Comparison of ENCODE assay signal across 10 mouse cellular contexts in genomic region chr7:121391984-121392739, GRCm38 (mm10). TPM values are rescaled to one million over a fixed set of nuclear protein-coding genes. Genes with fewer than 3 reads are reported as not detected.
DNase-seq lines count a peak whose midpoint lies in the region; ATAC-seq lines count a peak whose summit lies in the region.
"Had no signal": no experiment of that assay in that cellular context is flagged by ENCODE, and none has a peak within 500 bp of the region (broad histone marks: within the 10 kb centered on the region; RNA-seq: fewer than 3 reads in every experiment).

No protein-coding gene starts in this region.

- no peaks in the 10 kb centered on the region for H3K9me3 ChIP-seq in heart, embryonic 13.5 days
- no peaks in the 10 kb centered on the region for H3K9me3 ChIP-seq in forebrain, embryonic 15.5 days
- H3K9me3 ChIP-seq in neural tube, embryonic 14.5 days (ENCODE audit: control insufficient read depth, low read length) = no peaks in the 10 kb centered on the region

- H3K27ac ChIP-seq in heart, embryonic 13.5 days (replicated peaks) = no peak overlapping the region
- H3K27ac ChIP-seq in forebrain, embryonic 15.5 days (replicated peaks) = no peak overlapping the region
- no peak overlapping the region for H3K27ac ChIP-seq in neural tube, embryonic 14.5 days (ENCODE audit: low read depth, low read length)

- no peaks in the 10 kb centered on the region for H3K36me3 ChIP-seq in heart, embryonic 13.5 days
- no peaks in the 10 kb centered on the region for H3K36me3 ChIP-seq in forebrain, embryonic 15.5 days
- H3K36me3 ChIP-seq in neural tube, embryonic 14.5 days (ENCODE audit: control insufficient read depth, insufficient read depth, low read length) = no peaks in the 10 kb centered on the region

- peaks cover 78% of the 10 kb centered on the region for H3K27me3 ChIP-seq in heart, embryonic 13.5 days (replicated peaks)
- peaks cover 46% of the 10 kb centered on the region for H3K27me3 ChIP-seq in forebrain, embryonic 15.5 days
- H3K27me3 ChIP-seq in neural tube, embryonic 14.5 days (ENCODE audit: control insufficient read depth, insufficient read depth, low read length) = peaks cover 26% of the 10 kb centered on the region

- no peak overlapping the region for H3K9ac ChIP-seq in heart, embryonic 13.5 days
- peak overlapping the region; percentile 31 for H3K9ac ChIP-seq in forebrain, embryonic 15.5 days (replicated peaks)
- H3K9ac ChIP-seq in neural tube, embryonic 14.5 days (replicated peaks; ENCODE audit: low read depth, low read length) = peak overlapping the region; percentile 54

- H3K4me1 ChIP-seq in heart, embryonic 13.5 days = peaks cover 9% of the 10 kb centered on the region; the same call in 1 of the 2 replicates
- peaks cover 15% of the 10 kb centered on the region for H3K4me1 ChIP-seq in forebrain, embryonic 15.5 days
- H3K4me1 ChIP-seq in neural tube, embryonic 14.5 days (ENCODE audit: control insufficient read depth, insufficient read depth, low read length) = peaks cover 6% of the 10 kb centered on the region

- DNase-seq in heart, adult 9 months (ENCODE audit: low spot score in 2 of 2) = no peak
- DNase-seq in R1 (ENCODE audit: low read depth, low spot score) = peak; percentile 30
- peak; percentile 56 to 75 for DNase-seq in left cerebral cortex, postnatal 10 days (ENCODE audit: extremely low spot score in 1 of 2, low spot score in 2 of 2)
- no peak for DNase-seq in lung, adult 18-20 months
- no peak for DNase-seq in urinary bladder, adult 2 months (ENCODE audit: low spot score)

- peak overlapping the region; percentile 56 for H3K4me2 ChIP-seq in heart, embryonic 13.5 days
- H3K4me2 ChIP-seq in forebrain, embryonic 15.5 days (replicated peaks) = peak overlapping the region; percentile 82
- H3K4me2 ChIP-seq in neural tube, embryonic 14.5 days (ENCODE audit: low read depth, low read length) = peak overlapping the region; percentile 73

- 2% methylated on average over 72 of the region's 72 CpGs for WGBS in heart, embryonic 13.5 days
- whole genome bisulfite sequencing in forebrain, embryonic 15.5 days = under 1% methylated on average over 72 of the region's 72 CpGs
- 1% methylated on average over 63 of the region's 72 CpGs for WGBS in neural tube, embryonic 14.5 days

- peak overlapping the region; percentile 37 for H3K4me3 ChIP-seq in heart, embryonic 13.5 days
- H3K4me3 ChIP-seq in forebrain, embryonic 15.5 days = peak overlapping the region; percentile 45
- H3K4me3 ChIP-seq in neural tube, embryonic 14.5 days (ENCODE audit: low read depth, low read length) = peak overlapping the region; percentile 48

- intact Hi-C loops in left cerebral cortex, postnatal 10 days (cut with DNase I) = loop anchor here (5.0 to 10.0 kb wide), 3 partner anchors 165 to 317 kb away; partner anchors contain the start of gene Igsf6

- no peak for ATAC-seq in heart, embryonic 13.5 days (ENCODE audit: extremely low read depth, insufficient number of reproducible peaks, low FRiP score, low TSS enrichment)
- ATAC-seq in forebrain, embryonic 15.5 days (replicated peaks) = peak; percentile 55
- ATAC-seq in neural tube, embryonic 14.5 days (ENCODE audit: low read depth) = peak; percentile 74

RNA-seq across cellular contexts. Expression of gene Hs3st2, which starts 0.5 kb away (rescaled TPM):
- polyA plus RNA-seq in heart, embryonic 13.5 days (2015; fragmentation: Nextera tagmentation; extraction: Ambion mirVana) = 0.33 and 0.39 TPM in 2 replicates
- 12.7 and 15.5 TPM in 2 replicates for polyA plus RNA-seq in forebrain, embryonic 15.5 days (2015; fragmentation: Nextera tagmentation; extraction: Ambion mirVana)
- 10 to 100 TPM; 69.8 to 70.6 TPM for total RNA-seq in left cerebral cortex, postnatal 10 days (2021)
- 21.1 and 21.9 TPM in 2 replicates for polyA plus RNA-seq in neural tube, embryonic 14.5 days (2014; fragmentation: Nextera tagmentation; extraction: Ambion mirVana)
- polyA plus RNA-seq in urinary bladder, adult 2 months (2012; rRNA removed) = 0.10 TPM in 1 of 2 replicates, not detected in the other
- total RNA-seq: MEL had no signal
- polyA plus RNA-seq: heart, postnatal 0 days had no signal

Comparison
In these comparisons a context has a peak if more than half of its experiments do, and no peak if none do; other contexts are left out.
1. DNase-seq: peak in R1 (single experiment) and left cerebral cortex, postnatal 10 days (2 of 2); none in heart, adult 9 months (0 of 2), lung, adult 18-20 months (0 of 2) and urinary bladder, adult 2 months (single experiment).
2. Peak in every context shown above with its lines, with median percentiles within 50 percentile points of each other: H3K4me2 ChIP-seq and H3K4me3 ChIP-seq.